Mouse (Mus musculus) adrenal gland, postnatal 36 days (tissue): ENCODE measurements around the gene Map3k14. TPM values are rescaled to one million over a fixed set of nuclear protein-coding genes. Genes with fewer than 3 reads are reported as not detected.

Experiments
- DNase-seq, 2 experiments: peaks; one replicate each; pipeline ENCODE4 v3.0.0; 2021; ENCODE audit warnings: mixed read lengths in 1 of 2
- total RNA-seq, 2 experiments: library from RNA; stranded (reverse); gene quantifications; 2 replicates each; pipeline ENCODE4 v1.2.3; 2021

The Map3k14 gene
- total RNA-seq, 2 experiments from 2014 or later: 4.7 to 7.7 TPM

- peak; percentile 64 to 75 for DNase-seq
Observed at GRCm38 (mm10) chr11:103271979-103272378, 4.7 kb upstream of the Map3k14 start.

GRCm38 (mm10) chr11:103269426-103269825 is 2.2 kb upstream of the Map3k14 start:
- peak in 1 of 2 experiments; percentile 28 for DNase-seq

- DNase-seq: no peak
Observed at GRCm38 (mm10) chr11:103268905-103269304, 1.6 kb upstream of the Map3k14 start.

DNA sequence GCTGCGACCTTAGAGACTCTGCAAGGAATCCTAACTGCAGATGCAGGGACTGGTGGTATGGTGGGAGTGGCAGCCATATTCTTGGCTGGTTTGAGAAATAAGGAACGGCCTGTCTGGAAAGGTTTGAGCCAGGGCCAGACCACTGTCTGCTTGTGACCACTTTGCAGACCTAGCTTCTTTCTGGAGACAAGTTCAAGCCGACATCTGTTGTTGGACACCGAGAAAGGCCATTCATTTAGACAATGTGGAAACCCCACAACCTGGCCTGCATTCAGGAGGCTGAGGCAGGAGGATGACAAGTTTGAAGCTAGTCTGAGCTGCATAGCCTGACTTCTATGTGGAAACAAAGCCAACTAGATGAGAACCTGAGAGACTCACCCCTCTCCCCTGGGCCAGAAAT is 1.1 kb upstream of the Map3k14 start:
- DNase-seq: no peak

- no peak for DNase-seq
Observed at GRCm38 (mm10) chr11:103266729-103267345, 435 bp downstream of the Map3k14 start.

DNA sequence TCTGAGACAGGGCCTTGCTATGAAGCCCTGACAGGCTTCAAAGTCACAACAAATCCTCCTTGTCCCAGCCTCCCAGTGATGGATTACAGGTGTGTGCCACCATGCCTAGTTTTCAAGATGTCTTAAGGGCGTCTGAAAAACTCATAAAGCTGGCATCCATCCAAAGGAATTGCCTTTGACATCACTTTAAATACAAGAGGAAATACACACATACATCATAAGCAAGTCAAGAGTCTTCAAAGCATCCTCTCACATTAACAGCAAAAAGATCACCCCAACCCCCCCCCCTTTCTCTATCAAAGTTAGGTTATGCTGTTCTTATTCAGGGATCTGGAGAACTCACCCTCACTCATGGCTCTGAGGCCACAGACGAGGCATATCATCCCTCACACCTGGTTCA is 1.4 kb downstream of the Map3k14 start:
- no peak for DNase-seq

- no peak for DNase-seq
Observed at GRCm38 (mm10) chr11:103265211-103265610, 2.1 kb downstream of the Map3k14 start.

DNA sequence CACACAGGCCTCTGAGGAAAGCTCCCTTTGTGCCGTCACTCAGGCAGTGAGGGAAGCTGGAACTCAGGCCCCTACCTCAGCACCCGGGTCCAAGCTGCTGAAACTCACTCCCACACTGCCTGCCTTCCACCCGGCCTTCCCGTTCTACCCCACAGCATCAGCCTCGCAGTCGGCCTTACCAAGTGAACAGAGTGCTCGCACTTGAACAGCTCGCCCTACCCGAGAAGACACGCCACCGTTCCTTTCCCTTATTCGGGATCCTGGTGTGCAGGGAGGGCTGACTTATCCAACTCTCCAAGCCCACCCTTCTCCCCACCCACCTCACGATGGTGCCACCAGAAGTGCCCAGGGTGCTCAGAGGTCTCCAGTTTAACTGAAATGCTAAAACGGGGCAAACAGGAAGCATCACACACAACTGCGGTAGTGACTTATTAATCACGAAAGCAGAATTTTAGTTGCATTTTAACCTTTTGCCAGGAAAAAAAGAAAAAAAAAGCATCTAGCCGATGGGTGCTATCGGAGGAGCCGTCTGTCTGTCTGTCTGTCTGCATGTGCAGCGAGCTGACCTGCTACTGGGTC is 2.8 kb downstream of the Map3k14 start:
- no peak for DNase-seq

GRCm38 (mm10) chr11:103263551-103263950 is 3.7 kb downstream of the Map3k14 start:
- no peak for DNase-seq

DNA sequence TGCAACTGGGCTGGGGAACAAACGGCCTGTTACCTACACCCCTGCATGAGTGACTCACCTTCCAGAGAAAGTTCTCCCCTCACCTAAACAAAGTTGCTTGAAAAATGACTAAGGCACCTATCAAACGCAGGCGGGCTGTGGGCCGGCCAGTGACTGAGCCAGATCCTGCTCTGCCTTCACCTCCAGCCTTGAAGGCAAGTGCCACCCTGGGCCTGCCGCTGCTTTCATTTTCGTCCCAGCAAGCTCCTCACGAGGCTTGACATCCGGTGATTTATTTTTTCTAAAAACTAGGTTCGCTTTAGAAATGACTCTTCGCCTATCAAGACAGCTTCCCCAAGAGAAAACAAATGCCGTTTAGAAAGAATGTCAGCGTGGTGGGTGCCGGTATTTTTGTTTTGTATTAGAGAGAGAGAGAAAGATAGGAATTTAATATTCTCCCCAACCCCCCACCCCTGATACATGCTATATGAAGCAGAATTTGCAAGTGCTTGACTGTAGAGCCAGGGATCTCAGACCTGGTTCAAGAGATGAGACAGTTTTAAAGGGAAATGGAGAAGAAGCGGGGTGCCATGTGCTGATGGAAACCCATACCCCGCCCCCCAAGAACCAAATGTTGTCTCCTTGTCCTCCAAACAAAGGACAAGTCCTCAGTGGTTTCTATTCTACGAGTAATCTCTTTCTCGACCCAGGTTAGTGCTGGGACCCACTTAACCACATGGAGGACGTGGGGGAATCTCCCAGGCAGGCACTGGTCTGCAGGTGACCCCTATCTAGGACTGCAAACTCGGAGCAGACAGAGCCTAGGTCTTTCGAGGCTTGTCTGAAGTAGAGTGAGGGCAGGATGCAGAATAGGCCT is 4.6 kb downstream of the Map3k14 start:
- peak; percentile 74 to 78 for DNase-seq

DNA sequence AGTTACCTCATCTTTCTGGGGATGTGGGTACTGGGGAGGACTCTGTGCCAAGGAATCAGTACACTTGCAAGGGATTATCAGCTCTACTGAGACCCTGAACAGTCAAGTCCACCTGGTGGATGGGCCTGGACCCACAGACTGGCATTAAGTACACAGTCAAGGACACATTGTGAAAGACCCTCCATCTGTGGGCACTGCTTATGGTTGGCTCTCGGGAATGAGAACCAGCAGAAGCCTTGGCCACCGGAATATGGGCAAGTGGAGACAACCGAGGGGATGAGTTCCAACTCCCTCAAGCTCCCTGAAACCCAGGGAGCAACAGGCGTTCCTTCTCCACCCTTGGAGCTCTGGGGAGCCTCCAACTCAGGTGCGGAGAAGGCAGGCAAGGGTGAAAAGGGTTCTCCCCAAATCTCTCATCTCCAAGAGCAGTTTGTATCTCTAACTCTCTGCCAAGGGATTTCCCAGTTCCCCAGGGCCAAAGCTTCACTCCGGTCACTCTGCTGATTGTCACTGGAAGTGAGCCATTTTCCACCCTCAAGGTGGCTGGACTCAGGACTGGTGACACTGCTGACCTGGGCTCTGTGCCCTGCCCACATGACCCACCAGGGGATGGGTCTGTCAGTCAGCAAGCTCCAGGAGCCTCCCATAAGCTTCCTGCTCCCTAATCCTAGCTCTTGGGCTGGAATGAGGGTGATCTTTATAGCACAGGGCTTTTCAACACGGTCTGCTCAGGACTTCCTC is 5.4 kb downstream of the Map3k14 start:
- peak; percentile 64 to 66 for DNase-seq

DNA sequence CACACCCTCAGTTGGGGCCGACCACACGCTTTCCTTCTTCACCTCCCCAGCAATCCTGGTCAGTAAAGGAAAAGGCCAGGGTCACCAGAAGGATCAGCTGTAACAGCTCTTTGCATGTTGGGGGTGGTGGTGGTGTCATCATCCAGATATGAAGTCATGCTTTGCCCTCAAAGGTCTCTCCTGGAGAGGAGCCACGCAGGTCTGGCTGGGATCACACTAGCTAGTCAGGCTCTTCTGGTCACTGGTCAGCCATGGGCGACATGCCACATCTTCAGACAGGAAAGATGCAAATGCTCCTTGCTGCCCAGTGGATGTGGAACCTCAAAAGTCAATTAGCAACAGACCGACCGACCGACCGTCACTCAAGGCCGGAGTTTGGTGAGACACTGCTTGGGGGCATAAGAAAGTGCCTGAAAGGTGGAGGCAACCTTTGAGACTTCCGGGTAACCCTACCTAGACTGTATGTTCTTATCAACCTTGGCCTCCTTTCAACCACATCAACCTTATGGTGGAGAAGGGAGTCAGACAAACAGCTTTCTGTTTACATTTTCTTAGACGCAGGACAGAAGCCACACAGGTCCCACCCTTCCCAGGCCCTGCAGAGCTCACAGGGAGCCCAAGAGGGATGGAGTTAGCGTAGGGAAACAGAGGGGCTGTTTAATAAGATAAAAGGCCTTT is 6.6 kb downstream of the Map3k14 start:
- DNase-seq: peak; percentile 35 to 68

GRCm38 (mm10) chr11:103260034-103260433 is 7.2 kb downstream of the Map3k14 start:
- DNase-seq: no peak

DNA sequence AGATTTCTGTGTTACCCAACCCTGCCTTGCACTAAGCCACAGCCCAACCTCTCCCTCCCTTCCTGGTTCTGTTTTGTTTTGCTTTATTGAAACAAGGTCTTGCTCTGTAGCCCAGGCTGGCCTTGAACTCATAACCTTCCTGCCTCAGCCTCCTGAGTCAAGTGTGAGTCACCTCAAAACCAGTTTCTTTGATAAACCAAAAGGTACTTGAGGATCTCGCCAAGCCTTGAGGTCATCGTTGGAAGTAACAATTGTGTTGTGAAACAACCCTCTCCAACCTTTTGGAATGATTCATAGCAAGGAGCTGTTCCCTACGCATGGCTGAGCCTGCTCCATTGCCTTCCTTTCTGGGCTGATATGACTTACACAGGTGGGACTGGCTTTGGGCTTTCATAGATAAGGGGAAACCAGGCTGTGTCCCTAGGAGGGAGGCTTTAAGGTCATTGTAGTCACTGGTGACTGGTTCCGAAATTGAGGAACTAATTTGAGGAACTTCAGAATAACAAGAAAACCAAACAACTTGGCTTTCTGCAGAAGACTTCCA is 9.3 kb downstream of the Map3k14 start:
- peak; percentile 49 to 69 for DNase-seq

- DNase-seq: no peak
Observed at GRCm38 (mm10) chr11:103253605-103254004, 13.7 kb downstream of the Map3k14 start.

DNA sequence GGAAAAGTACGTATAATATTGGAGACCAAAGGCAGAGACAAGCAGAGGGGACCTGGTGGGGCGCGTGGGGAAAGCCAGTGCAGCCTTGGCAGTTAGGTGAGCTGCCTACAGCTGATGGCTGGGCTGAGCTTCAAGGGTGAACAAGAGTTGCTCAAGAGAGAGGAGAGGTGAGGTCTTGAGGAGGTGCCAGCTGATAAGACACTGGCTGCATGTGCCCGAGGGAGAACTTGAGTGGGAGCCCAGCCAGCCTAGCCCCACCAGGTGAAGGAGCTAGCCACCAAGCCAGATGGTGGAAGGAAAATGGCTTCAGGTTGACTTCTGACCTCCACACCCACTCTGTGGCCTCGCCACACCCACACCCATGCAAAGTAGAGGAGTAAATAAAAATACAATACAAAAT is 14.9 kb downstream of the Map3k14 start:
- no peak for DNase-seq

DNA sequence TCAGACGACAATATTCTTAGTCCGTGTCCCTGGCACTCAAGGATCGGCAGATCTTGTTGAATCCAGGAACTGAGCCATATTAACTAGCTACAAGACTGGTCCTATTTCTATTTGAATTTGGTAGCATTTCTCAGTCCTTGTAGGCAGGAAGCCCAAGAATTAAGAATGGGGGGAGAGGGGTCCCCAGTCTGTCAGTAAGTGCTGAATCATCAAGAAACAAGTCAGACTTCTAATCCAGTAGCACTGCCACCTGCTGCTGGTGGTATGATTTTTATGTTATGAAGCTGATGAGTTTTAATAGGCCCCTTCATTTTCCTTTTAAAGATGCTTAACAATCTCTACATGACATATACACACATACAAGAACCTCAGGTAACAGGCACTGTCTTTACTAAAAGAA is 16.9 kb downstream of the Map3k14 start:
- DNase-seq: no peak

DNA sequence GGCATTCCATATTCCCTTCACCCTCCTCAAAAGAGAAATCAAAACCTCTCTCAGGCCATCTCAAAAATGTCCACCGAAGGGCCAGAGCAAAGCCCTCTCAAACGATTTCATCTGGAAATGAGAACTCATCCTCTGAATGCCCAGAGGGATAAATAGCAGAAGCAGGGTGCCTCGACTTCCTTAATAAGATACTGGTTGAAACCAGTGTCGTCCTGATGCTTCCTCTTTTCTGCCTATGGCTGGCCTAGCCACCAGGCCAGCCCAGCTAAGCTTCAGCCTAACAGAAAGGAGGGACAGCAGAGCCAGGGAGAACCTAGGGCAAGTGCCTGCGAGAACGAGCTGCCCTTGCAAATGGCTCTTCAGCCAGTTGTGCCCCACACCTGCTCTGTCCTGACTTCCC is 17.8 kb downstream of the Map3k14 start:
- DNase-seq: no peak

GRCm38 (mm10) chr11:103248837-103249236 is 18.4 kb downstream of the Map3k14 start:
- DNase-seq: no peak

DNA sequence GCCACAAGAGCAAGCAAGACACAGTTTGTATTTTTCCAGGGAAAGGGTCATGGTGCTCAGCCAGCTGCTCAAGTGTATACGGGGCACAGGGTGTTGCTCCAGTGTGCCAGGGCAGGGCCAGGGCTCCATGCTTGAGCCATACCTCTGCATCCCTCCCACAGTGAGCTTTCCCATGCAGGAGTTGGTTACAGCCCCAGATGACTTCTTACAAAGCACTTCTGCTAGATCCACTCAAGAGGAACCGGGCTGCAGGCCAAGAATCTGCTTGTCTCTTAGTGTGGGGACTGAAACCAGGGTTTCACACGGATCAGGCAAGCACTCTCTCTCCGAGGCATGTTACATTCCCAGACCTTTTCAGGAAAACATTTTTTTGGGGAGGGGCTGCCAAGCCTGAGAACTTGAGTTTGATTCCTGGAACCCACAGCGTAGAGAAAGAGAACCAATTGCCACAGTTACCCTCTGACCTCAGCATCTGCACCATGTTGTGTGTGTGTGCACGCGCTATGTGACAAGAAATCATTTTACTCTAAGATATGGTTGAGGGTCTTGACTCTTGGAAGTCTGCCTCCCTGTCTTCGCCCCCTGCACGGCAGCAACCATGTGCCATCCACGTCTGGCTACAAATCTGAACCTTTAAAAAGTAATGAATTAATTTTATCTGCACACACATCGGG is 19.6 kb downstream of the Map3k14 start:
- peak; percentile 73 to 87 for DNase-seq

GRCm38 (mm10) chr11:103246731-103247290 is 20.5 kb downstream of the Map3k14 start:
- DNase-seq: peak in 1 of 2 experiments; percentile 49
